Mouse (Mus musculus): ENCODE data around the gene Dlg2. TPM values are rescaled to one million over a fixed set of nuclear protein-coding genes. Genes with fewer than 3 reads are reported as not detected.

The Dlg2 gene
- polyA plus RNA-seq, 1 experiment from 2014 or later: 6.3 TPM

- WGBS: 91% methylated on average over 5 of the region's 5 CpGs
- H3K27me3 ChIP-seq (replicated peaks; ENCODE audit: control insufficient read depth, insufficient read depth, low read length): no peaks in the 10 kb centered on the region
- no peak for ATAC-seq (replicated peaks; ENCODE audit: low FRiP score, low TSS enrichment, low read depth)
- no peak overlapping the region for H3K9ac ChIP-seq (ENCODE audit: low read length)
- H3K4me3 ChIP-seq (ENCODE audit: low read depth, low read length): no peak overlapping the region
- no peaks in the 10 kb centered on the region for H3K4me1 ChIP-seq (replicated peaks; ENCODE audit: control insufficient read depth, insufficient read depth, low read length)
- no peak for DNase-seq (ENCODE audit: low spot score)
- H3K27ac ChIP-seq (ENCODE audit: low read depth): no peak overlapping the region
- no peak overlapping the region for H3K4me2 ChIP-seq (ENCODE audit: low read length)
- H3K36me3 ChIP-seq (ENCODE audit: control insufficient read depth, insufficient read depth, low read length): no peaks in the 10 kb centered on the region
- H3K9me3 ChIP-seq (ENCODE audit: control insufficient read depth, low read length): no peaks in the 10 kb centered on the region
Observed at GRCm38 (mm10) chr7:90940726-90941125, 464.3 kb downstream of the Dlg2 start.

GRCm38 (mm10) chr7:90947073-90947472 is 470.6 kb downstream of the Dlg2 start:
- Histone ChIP-seq H3K27ac (ENCODE audit: low read depth) (no peak overlapping the region), H3K27me3 (replicated peaks; ENCODE audit: control insufficient read depth, insufficient read depth, low read length) (no peaks in the 10 kb centered on the region), H3K4me1 (replicated peaks; ENCODE audit: control insufficient read depth, insufficient read depth, low read length) (no peaks in the 10 kb centered on the region), H3K9ac (ENCODE audit: low read length) (no peak overlapping the region), H3K4me2 (ENCODE audit: low read length) (no peak overlapping the region), H3K9me3 (ENCODE audit: control insufficient read depth, low read length) (no peaks in the 10 kb centered on the region), H3K36me3 (ENCODE audit: control insufficient read depth, insufficient read depth, low read length) (no peaks in the 10 kb centered on the region), H3K4me3 (ENCODE audit: low read depth, low read length) (no peak overlapping the region)
- DNase-seq (ENCODE audit: low spot score) (no peak), ATAC-seq (replicated peaks; ENCODE audit: low FRiP score, low TSS enrichment, low read depth) (no peak)
- 61% methylated on average over 8 of the region's 8 CpGs for WGBS

- H3K4me2 ChIP-seq (ENCODE audit: low read length): no peak overlapping the region
- no peak overlapping the region for H3K4me3 ChIP-seq (ENCODE audit: low read depth, low read length)
- no peak for DNase-seq (ENCODE audit: low spot score)
- no peaks in the 10 kb centered on the region for H3K27me3 ChIP-seq (replicated peaks; ENCODE audit: control insufficient read depth, insufficient read depth, low read length)
- no peak overlapping the region for H3K27ac ChIP-seq (ENCODE audit: low read depth)
- no peak overlapping the region for H3K9ac ChIP-seq (ENCODE audit: low read length)
- H3K4me1 ChIP-seq (replicated peaks; ENCODE audit: control insufficient read depth, insufficient read depth, low read length): no peaks in the 10 kb centered on the region
- WGBS: 91% methylated on average over 5 of the region's 5 CpGs
- H3K9me3 ChIP-seq (ENCODE audit: control insufficient read depth, low read length): no peaks in the 10 kb centered on the region
- no peak for ATAC-seq (replicated peaks; ENCODE audit: low FRiP score, low TSS enrichment, low read depth)
- no peaks in the 10 kb centered on the region for H3K36me3 ChIP-seq (ENCODE audit: control insufficient read depth, insufficient read depth, low read length)
Observed at GRCm38 (mm10) chr7:90949212-90949611, 472.7 kb downstream of the Dlg2 start.

GRCm38 (mm10) chr7:90977241-90977640 is 500.8 kb downstream of the Dlg2 start:
- no peaks in the 10 kb centered on the region for H3K9me3 ChIP-seq (ENCODE audit: control insufficient read depth, low read length)
- ATAC-seq (replicated peaks; ENCODE audit: low FRiP score, low TSS enrichment, low read depth) (no peak), DNase-seq (ENCODE audit: low spot score) (no peak)
- no peaks in the 10 kb centered on the region for H3K36me3 ChIP-seq (ENCODE audit: control insufficient read depth, insufficient read depth, low read length)
- H3K4me1 ChIP-seq (replicated peaks; ENCODE audit: control insufficient read depth, insufficient read depth, low read length): no peaks in the 10 kb centered on the region
- H3K9ac ChIP-seq (ENCODE audit: low read length): no peak overlapping the region
- no peaks in the 10 kb centered on the region for H3K27me3 ChIP-seq (replicated peaks; ENCODE audit: control insufficient read depth, insufficient read depth, low read length)
- no peak overlapping the region for H3K27ac ChIP-seq (ENCODE audit: low read depth)
- no peak overlapping the region for H3K4me3 ChIP-seq (ENCODE audit: low read depth, low read length)
- no peak overlapping the region for H3K4me2 ChIP-seq (ENCODE audit: low read length)

GRCm38 (mm10) chr7:90982069-90982468 is 505.6 kb downstream of the Dlg2 start:
- Histone ChIP-seq H3K9me3 (ENCODE audit: control insufficient read depth, low read length) (no peaks in the 10 kb centered on the region), H3K27ac (ENCODE audit: low read depth) (no peak overlapping the region), H3K9ac (ENCODE audit: low read length) (no peak overlapping the region), H3K4me3 (ENCODE audit: low read depth, low read length) (no peak overlapping the region), H3K36me3 (ENCODE audit: control insufficient read depth, insufficient read depth, low read length) (no peaks in the 10 kb centered on the region), H3K27me3 (replicated peaks; ENCODE audit: control insufficient read depth, insufficient read depth, low read length) (no peaks in the 10 kb centered on the region), H3K4me1 (replicated peaks; ENCODE audit: control insufficient read depth, insufficient read depth, low read length) (no peaks in the 10 kb centered on the region), H3K4me2 (ENCODE audit: low read length) (no peak overlapping the region)
- DNase-seq (ENCODE audit: low spot score): no peak
- ATAC-seq (replicated peaks; ENCODE audit: low FRiP score, low TSS enrichment, low read depth): no peak

- Histone ChIP-seq H3K27me3 (replicated peaks; ENCODE audit: control insufficient read depth, insufficient read depth, low read length) (no peaks in the 10 kb centered on the region), H3K9me3 (ENCODE audit: control insufficient read depth, low read length) (no peaks in the 10 kb centered on the region), H3K4me3 (ENCODE audit: low read depth, low read length) (no peak overlapping the region), H3K4me2 (ENCODE audit: low read length) (no peak overlapping the region), H3K4me1 (replicated peaks; ENCODE audit: control insufficient read depth, insufficient read depth, low read length) (no peaks in the 10 kb centered on the region), H3K27ac (ENCODE audit: low read depth) (no peak overlapping the region), H3K36me3 (ENCODE audit: control insufficient read depth, insufficient read depth, low read length) (no peaks in the 10 kb centered on the region), H3K9ac (ENCODE audit: low read length) (no peak overlapping the region)
- no peak for DNase-seq (ENCODE audit: low spot score)
- WGBS: 64% methylated on average over 2 of the region's 2 CpGs
- ATAC-seq (replicated peaks; ENCODE audit: low FRiP score, low TSS enrichment, low read depth): no peak
Observed at GRCm38 (mm10) chr7:91010655-91011054, 534.2 kb downstream of the Dlg2 start.

GRCm38 (mm10) chr7:91044998-91045741 is 568.7 kb downstream of the Dlg2 start:
- H3K27ac ChIP-seq (ENCODE audit: low read depth): no peak overlapping the region
- no peaks in the 10 kb centered on the region for H3K4me1 ChIP-seq (replicated peaks; ENCODE audit: control insufficient read depth, insufficient read depth, low read length)
- DNase-seq (ENCODE audit: low spot score): no peak
- no peaks in the 10 kb centered on the region for H3K9me3 ChIP-seq (ENCODE audit: control insufficient read depth, low read length)
- H3K36me3 ChIP-seq (ENCODE audit: control insufficient read depth, insufficient read depth, low read length): no peaks in the 10 kb centered on the region
- no peaks in the 10 kb centered on the region for H3K27me3 ChIP-seq (replicated peaks; ENCODE audit: control insufficient read depth, insufficient read depth, low read length)
- H3K9ac ChIP-seq (ENCODE audit: low read length): no peak overlapping the region
- H3K4me3 ChIP-seq (ENCODE audit: low read depth, low read length): no peak overlapping the region
- H3K4me2 ChIP-seq (ENCODE audit: low read length): no peak overlapping the region
- 85% methylated on average over 4 of the region's 4 CpGs for WGBS
- ATAC-seq (replicated peaks; ENCODE audit: low FRiP score, low TSS enrichment, low read depth): no peak

- Histone ChIP-seq H3K4me2 (ENCODE audit: low read length) (no peak overlapping the region), H3K4me1 (replicated peaks; ENCODE audit: control insufficient read depth, insufficient read depth, low read length) (no peaks in the 10 kb centered on the region), H3K27ac (ENCODE audit: low read depth) (no peak overlapping the region), H3K9me3 (ENCODE audit: control insufficient read depth, low read length) (no peaks in the 10 kb centered on the region), H3K9ac (ENCODE audit: low read length) (no peak overlapping the region), H3K4me3 (ENCODE audit: low read depth, low read length) (no peak overlapping the region), H3K27me3 (replicated peaks; ENCODE audit: control insufficient read depth, insufficient read depth, low read length) (no peaks in the 10 kb centered on the region), H3K36me3 (ENCODE audit: control insufficient read depth, insufficient read depth, low read length) (no peaks in the 10 kb centered on the region)
- WGBS: 77% methylated on average over 1 of the region's 1 CpGs
- no peak for DNase-seq (ENCODE audit: low spot score)
- ATAC-seq (replicated peaks; ENCODE audit: low FRiP score, low TSS enrichment, low read depth): no peak
Observed at GRCm38 (mm10) chr7:91045742-91046098, 569.2 kb downstream of the Dlg2 start.

GRCm38 (mm10) chr7:91063297-91064040 is 587.0 kb downstream of the Dlg2 start:
- no peak overlapping the region for H3K27ac ChIP-seq (ENCODE audit: low read depth)
- H3K36me3 ChIP-seq (ENCODE audit: control insufficient read depth, insufficient read depth, low read length): no peaks in the 10 kb centered on the region
- no peak for DNase-seq (ENCODE audit: low spot score)
- no peak overlapping the region for H3K9ac ChIP-seq (ENCODE audit: low read length)
- no peaks in the 10 kb centered on the region for H3K9me3 ChIP-seq (ENCODE audit: control insufficient read depth, low read length)
- no peak overlapping the region for H3K4me3 ChIP-seq (ENCODE audit: low read depth, low read length)
- H3K4me1 ChIP-seq (replicated peaks; ENCODE audit: control insufficient read depth, insufficient read depth, low read length): no peaks in the 10 kb centered on the region
- no peak for ATAC-seq (replicated peaks; ENCODE audit: low FRiP score, low TSS enrichment, low read depth)
- 67% methylated on average over 12 of the region's 12 CpGs for WGBS
- H3K27me3 ChIP-seq (replicated peaks; ENCODE audit: control insufficient read depth, insufficient read depth, low read length): no peaks in the 10 kb centered on the region
- H3K4me2 ChIP-seq (ENCODE audit: low read length): no peak overlapping the region

Measured in intestine, embryonic 14.5 days (tissue).